Mouse (Mus musculus) MEL (cell line): ENCODE measurements around the gene Cav3.

Experiments
- CTCF ChIP-seq, 3 experiments: IDR thresholded peaks in 2 of 3; conservative IDR thresholded peaks in 1 of 3; 2 replicates each; pipeline ENCODE4 v1.5.1; 2011 to 2012; ENCODE audit warnings: low read length in 3 of 3, low read depth in 2 of 3, mild to moderate bottlenecking in 2 of 3, improper control_type of control experiment in 1 of 3, inconsistent platforms in 1 of 3, mixed read lengths in 1 of 3, moderate library complexity in 1 of 3; ENCODE audit not compliant: control insufficient read depth in 1 of 3, insufficient read depth in 1 of 3, poor library complexity in 1 of 3, severe bottlenecking in 1 of 3
- EP300 ChIP-seq, 2 experiments: IDR thresholded peaks; 2 replicates each; pipeline ENCODE4 v1.6.1; 2011; ENCODE audit warnings: improper control_type of control experiment in 2 of 2, low read length in 2 of 2, low read depth in 1 of 2, mild to moderate bottlenecking in 1 of 2
- GATA1 ChIP-seq: IDR thresholded peaks from 2 replicates; pipeline ENCODE4 v1.6.1; 2011; ENCODE audit warnings: low read depth, low read length, improper control_type of control experiment
- HCFC1 ChIP-seq: IDR thresholded peaks from 2 replicates; pipeline ENCODE4 v1.6.1; 2012; ENCODE audit warnings: low read depth, mild to moderate bottlenecking, inconsistent platforms, low read length, improper control_type of control experiment, moderate library complexity
- MAX ChIP-seq: IDR thresholded peaks from 2 replicates; pipeline ENCODE4 v1.6.1; 2011; ENCODE audit warnings: low read length, improper control_type of control experiment
- MXI1 ChIP-seq: IDR thresholded peaks from 2 replicates; pipeline ENCODE4 v1.6.1; 2011; ENCODE audit warnings: mild to moderate bottlenecking, low read depth, low read length, improper control_type of control experiment
- NELFE ChIP-seq: IDR thresholded peaks from 2 replicates; pipeline ENCODE4 v1.6.1; 2011; ENCODE audit warnings: low read depth, low read length, improper control_type of control experiment
- POLR2A ChIP-seq, 2 experiments: IDR thresholded peaks; 2 replicates each; pipeline ENCODE4 v1.6.1; 2011 to 2012; ENCODE audit warnings: low read length in 2 of 2, mild to moderate bottlenecking in 2 of 2, control low read depth in 1 of 2, improper control_type of control experiment in 1 of 2, low read depth in 1 of 2, moderate library complexity in 1 of 2; ENCODE audit not compliant: control insufficient read depth in 1 of 2, insufficient read depth in 1 of 2, poor library complexity in 1 of 2
- TAL1 ChIP-seq: IDR thresholded peaks from 2 replicates; pipeline ENCODE4 v1.6.1; 2012; ENCODE audit warnings: mild to moderate bottlenecking, inconsistent platforms, low read length, moderate library complexity, mixed read lengths
- USF1 ChIP-seq: IDR thresholded peaks from 2 replicates; pipeline ENCODE4 v1.6.1; 2014; ENCODE audit warnings: low read depth, mild to moderate bottlenecking, inconsistent platforms, low read length, improper control_type of control experiment, moderate library complexity
- USF2 ChIP-seq, 2 experiments: IDR thresholded peaks; 2 replicates each; pipeline ENCODE4 v1.6.1; 2011 to 2012; ENCODE audit warnings: improper control_type of control experiment in 2 of 2, low read length in 2 of 2, borderline replicate concordance in 1 of 2, inconsistent platforms in 1 of 2, low read depth in 1 of 2, mild to moderate bottlenecking in 1 of 2; ENCODE audit not compliant: insufficient read depth in 1 of 2
- ZKSCAN1 ChIP-seq: IDR thresholded peaks from 2 replicates; pipeline ENCODE4 v1.6.1; 2012; ENCODE audit warnings: low read depth, mild to moderate bottlenecking, inconsistent platforms, low read length, improper control_type of control experiment, moderate library complexity

DNA sequence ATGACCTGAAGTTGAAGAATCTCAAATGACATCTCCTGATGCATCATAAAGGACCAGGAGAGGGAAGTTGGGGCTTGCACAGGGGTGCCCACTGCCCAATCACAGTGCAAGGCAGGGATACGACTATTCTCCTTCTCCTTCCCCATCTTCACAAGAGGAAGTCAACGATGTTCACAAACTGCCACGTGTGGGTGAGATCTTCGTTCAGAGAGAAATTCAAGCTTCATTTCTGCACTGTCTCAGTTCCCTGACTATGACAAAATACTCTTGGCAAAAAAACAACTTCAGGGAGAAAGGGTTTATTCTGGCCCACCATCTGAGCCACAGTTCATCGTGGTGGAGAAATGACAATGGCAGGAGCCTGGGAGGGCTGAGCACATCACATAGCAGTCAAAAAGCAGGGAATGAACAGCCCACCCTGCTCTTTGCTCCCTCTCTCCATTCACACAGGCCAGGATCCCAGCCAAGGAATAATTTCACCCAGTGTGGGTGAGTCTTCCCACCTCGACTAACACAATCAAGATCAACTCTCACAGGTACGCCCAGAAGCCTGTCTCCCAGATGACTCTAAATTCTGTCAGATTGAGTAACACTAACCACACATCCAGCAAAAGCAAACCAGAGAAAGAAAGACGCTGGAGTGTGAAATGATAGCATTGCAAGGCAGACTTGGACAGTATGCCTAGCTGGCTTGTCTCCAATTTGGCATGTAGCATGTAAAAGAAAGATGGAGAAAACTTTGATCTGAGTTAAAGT, 35.4 kb upstream of the Cav3 start:
- TF ChIP-seq MAX (no peak), CTCF (IDR thresholded peaks at IDR 0.05 in 2 of 3, conservative IDR thresholded peaks at IDR 0.05 in 1 of 3; ENCODE audit: control insufficient read depth in 1 of 3, insufficient read depth in 1 of 3, low read depth in 2 of 3, low read length in 3 of 3, poor library complexity in 1 of 3, severe bottlenecking in 1 of 3) (no peak), NELFE (no peak), GATA1 (no peak), MXI1 (no peak), USF1 (no peak), TAL1 (no peak), USF2 (IDR thresholded peaks at IDR 0.05; ENCODE audit: borderline replicate concordance in 1 of 2, insufficient read depth in 1 of 2, low read depth in 1 of 2, low read length in 2 of 2) (no peak), EP300 (IDR thresholded peaks at IDR 0.05; ENCODE audit: low read depth in 1 of 2, low read length in 2 of 2) (no peak), POLR2A (IDR thresholded peaks at IDR 0.05; ENCODE audit: control insufficient read depth in 1 of 2, insufficient read depth in 1 of 2, low read depth in 1 of 2, low read length in 2 of 2, poor library complexity in 1 of 2) (no peak), ZKSCAN1 (no peak), HCFC1 (no peak)
